Mouse (Mus musculus): Measurements from ENCODE around the gene Dnaja3. TPM values are rescaled to one million over a fixed set of nuclear protein-coding genes. Genes with fewer than 3 reads are reported as not detected.
A peak's percentile ranks its signal among the peaks of the same experiment; 100 is the strongest.

Gene Dnaja3
- polyA plus RNA-seq, 1 experiment, result 48.8 TPM

DNA sequence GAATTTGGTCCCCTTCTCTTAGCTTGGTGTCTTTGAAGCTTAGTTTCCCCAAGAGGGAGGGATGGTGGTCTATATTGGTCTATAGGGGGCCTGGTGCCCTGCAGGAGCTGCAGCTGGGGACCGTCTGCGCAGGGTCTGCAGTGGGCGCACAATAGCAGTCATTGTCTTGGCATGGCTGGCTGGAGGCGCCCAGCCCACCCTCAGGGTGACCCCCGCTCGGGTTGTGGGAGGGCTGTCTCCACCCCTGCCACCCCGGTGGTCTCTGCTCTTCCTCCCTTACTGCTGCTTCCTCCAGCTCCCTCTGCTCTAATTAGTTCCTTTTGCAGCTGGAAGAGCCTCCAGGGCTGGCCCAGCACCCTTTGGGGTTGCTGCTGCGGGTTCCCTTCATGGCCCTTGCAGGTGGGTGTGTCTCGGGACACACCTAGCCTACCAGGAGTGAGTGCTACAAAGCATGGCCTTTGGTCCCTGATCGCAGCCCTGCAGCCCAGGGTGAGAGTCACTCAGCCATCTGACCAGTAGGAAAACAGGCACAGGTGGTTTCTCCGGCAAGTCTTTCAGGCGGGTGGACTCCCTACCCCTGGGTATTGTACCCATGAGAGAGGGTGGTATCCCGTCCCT lies 34.2 kb upstream of the Dnaja3 start:
- Histone ChIP-seq H3K4me3 (ENCODE audit: insufficient read depth, low read length) (no peak overlapping the region), H3K4me1 (ENCODE audit: control insufficient read depth, insufficient read depth, low read length) (peaks cover 3% of the 10 kb centered on the region; the same call in 1 of the 2 replicates), H3K27ac (ENCODE audit: insufficient read depth, low read length) (no peak overlapping the region)
- TF ChIP-seq POLR2A (IDR thresholded peaks at IDR 0.05; ENCODE audit: extremely low read depth, insufficient read depth, low read length) (no peak), CTCF (IDR thresholded peaks at IDR 0.05; ENCODE audit: extremely low read depth, insufficient read depth, low read length) (no peak)

DNA sequence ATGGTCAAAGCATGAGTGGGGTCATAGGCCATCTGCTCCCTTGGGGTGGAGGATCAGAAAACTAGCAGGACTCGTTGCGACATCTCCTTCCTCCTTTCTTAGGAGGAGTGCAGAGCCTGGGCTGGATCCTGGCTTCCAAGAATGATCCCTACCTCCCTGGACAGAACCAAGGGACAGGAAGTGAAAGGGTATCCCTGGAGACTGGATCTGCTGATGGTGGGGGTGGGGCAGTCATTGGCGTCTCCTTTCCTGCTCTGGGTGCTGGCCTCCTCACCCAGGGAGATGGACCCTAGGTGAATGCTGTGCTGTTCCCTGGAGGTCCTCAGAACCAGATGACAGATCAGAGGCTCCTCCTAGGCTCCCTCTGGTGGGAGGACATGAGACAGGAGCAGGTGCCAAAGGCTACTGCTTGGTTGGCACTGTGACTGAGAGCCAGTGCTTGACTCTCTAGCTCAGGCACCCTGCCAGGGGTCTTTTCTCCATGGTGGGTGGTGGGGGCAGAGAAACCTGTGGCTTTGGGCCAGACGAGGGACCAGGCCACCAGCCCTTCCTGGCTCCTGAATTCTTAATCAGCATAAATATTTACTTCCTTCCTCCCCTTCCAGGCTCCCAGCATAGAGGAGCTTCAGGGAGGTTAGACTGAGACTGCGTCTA lies 33.2 kb upstream of the Dnaja3 start:
- H3K4me1 ChIP-seq (ENCODE audit: control insufficient read depth, insufficient read depth, low read length), result peaks cover 3% of the 10 kb centered on the region; the same call in 1 of the 2 replicates
- TF ChIP-seq CTCF (IDR thresholded peaks at IDR 0.05; ENCODE audit: extremely low read depth, insufficient read depth, low read length), result peak; percentile 27; the same call in 1 of the 2 replicates
- TF ChIP-seq POLR2A (IDR thresholded peaks at IDR 0.05; ENCODE audit: extremely low read depth, insufficient read depth, low read length), result no peak
- H3K4me3 ChIP-seq (ENCODE audit: insufficient read depth, low read length), result no peak overlapping the region
- no peak overlapping the region for H3K27ac ChIP-seq (ENCODE audit: insufficient read depth, low read length)

DNA sequence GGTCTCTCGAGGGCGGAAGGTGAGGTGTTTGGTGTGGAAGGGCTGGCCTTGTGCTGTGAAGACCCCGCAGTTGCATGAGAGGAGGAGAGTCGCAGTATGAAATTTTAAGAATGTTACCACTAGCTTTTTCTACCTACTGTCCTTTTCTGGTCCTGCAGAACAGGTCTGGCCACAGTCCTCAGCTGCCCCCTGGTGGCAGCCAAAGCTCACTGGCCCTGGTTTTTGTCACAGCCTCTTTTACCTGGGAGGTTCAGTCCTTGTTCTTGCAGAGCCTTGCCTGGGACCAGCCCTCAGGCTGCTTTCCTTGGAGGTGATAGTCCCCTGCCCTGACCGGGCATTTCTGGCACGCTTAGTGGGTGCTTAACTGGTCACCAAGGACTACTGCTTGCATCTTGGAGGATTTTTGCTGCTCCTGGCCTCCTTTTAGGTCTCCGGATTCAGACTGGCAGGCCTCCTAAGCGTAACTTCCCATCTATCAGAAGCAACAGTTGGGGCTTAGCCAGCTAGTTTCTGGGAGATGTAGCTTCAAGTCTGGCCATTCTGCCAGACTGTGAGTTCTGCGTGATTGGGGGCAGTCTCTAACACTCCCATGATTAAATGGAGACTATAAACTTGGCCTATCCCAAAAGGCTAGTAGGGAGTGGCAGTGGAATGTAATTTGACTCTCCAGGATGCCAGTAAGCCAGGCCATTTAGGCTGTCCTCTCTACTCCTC lies 31.8 kb upstream of the Dnaja3 start:
- TF ChIP-seq POLR2A (IDR thresholded peaks at IDR 0.05; ENCODE audit: extremely low read depth, insufficient read depth, low read length) (no peak), CTCF (IDR thresholded peaks at IDR 0.05; ENCODE audit: extremely low read depth, insufficient read depth, low read length) (peak; percentile 90)
- peaks cover 3% of the 10 kb centered on the region; the same call in 1 of the 2 replicates for H3K4me1 ChIP-seq (ENCODE audit: control insufficient read depth, insufficient read depth, low read length)
- H3K27ac ChIP-seq (ENCODE audit: insufficient read depth, low read length), result no peak overlapping the region
- no peak overlapping the region for H3K4me3 ChIP-seq (ENCODE audit: insufficient read depth, low read length)

DNA sequence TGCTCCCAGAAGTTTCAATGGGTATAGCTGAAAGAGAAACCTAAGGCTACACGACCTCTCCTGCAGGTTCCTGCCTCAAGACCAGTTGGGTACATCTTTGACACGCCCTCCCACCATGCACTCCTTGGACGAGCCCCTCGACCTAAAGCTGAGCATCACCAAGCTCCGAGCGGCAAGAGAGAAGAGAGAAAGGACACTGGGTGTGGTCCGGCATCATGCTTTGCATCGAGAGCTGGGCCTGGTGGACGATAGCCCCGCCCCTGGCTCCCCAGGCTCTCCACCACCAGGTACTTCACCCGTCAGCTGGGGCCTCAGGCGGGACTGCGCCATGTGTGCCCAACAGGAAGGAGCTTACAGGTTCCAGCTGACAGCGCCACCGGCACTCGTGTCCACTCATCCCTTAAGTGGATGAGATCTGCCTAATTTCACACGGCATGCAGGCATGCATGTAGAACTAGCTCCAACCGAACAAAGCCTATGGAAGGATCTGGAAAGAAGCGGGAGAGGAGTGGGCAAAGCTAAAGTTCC lies 31.2 kb upstream of the Dnaja3 start:
- TF ChIP-seq CTCF (IDR thresholded peaks at IDR 0.05; ENCODE audit: extremely low read depth, insufficient read depth, low read length) (no peak), POLR2A (IDR thresholded peaks at IDR 0.05; ENCODE audit: extremely low read depth, insufficient read depth, low read length) (no peak)
- no peak overlapping the region for H3K27ac ChIP-seq (ENCODE audit: insufficient read depth, low read length)
- peaks cover 3% of the 10 kb centered on the region; the same call in 1 of the 2 replicates for H3K4me1 ChIP-seq (ENCODE audit: control insufficient read depth, insufficient read depth, low read length)
- H3K4me3 ChIP-seq (ENCODE audit: insufficient read depth, low read length), result no peak overlapping the region

DNA sequence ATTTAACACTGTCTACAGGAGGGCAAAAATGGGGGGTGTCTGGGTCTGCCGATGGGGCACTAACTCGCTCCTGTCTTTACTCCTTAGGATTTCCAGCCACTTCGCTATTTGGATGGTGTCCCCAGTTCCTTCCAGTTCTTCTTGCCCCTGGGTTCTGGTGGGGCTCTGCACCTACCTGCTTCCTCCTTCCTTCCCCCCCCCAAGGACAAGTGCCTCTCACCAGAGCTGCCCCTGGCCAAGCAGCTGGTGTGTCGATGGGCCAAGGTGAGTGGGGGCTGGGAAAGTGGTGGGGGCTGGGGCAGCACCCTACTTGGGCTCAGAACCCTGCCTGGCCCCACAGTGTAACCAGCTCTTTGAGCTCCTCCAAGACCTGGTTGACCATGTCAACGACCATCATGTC lies 28.6 kb upstream of the Dnaja3 start:
- Histone ChIP-seq H3K4me1 (ENCODE audit: control insufficient read depth, insufficient read depth, low read length) (peaks cover 3% of the 10 kb centered on the region; the same call in 1 of the 2 replicates), H3K27ac (ENCODE audit: insufficient read depth, low read length) (no peak overlapping the region), H3K4me3 (ENCODE audit: insufficient read depth, low read length) (no peak overlapping the region)
- TF ChIP-seq POLR2A (IDR thresholded peaks at IDR 0.05; ENCODE audit: extremely low read depth, insufficient read depth, low read length), result no peak

DNA sequence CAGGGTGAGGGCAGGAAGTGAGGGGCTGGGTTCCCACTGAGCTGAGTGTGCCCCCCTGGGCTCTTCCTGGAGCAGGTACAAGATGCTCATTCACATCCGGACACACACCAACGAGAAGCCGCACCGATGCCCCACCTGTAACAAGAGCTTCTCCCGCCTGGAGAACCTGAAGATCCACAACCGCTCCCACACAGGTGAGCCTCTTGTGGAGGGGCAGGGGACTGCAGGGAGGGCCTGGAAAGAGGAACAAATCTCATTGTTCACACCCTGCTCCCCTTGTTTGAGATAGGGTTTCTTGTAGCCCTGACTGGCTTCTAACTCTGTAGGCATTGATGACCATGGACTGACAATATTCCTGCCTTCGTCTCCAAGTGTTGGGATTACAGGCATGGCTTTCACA lies 28.1 kb upstream of the Dnaja3 start:
- no peak overlapping the region for H3K27ac ChIP-seq (ENCODE audit: insufficient read depth, low read length)

DNA sequence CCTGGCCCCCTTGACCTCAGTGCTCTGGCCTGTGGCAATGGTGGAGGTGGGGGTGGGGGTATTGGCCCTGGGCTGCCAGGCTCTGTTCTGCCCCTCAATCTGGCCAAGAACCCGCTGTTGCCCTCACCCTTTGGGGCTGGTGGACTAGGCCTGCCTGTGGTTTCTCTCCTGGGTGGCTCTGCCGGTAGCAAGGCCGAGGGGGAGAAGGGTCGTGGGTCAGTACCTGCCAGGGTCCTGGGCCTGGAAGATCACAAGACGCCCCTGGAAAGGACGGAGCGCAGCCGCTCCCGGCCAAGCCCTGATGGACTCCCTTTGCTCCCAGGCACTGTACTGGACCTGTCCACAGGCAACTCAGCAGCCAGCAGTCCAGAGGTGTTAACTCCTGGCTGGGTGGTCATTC lies 26.1 kb upstream of the Dnaja3 start:
- H3K27ac ChIP-seq (ENCODE audit: insufficient read depth, low read length), result no peak overlapping the region
- TF ChIP-seq POLR2A (IDR thresholded peaks at IDR 0.05; ENCODE audit: extremely low read depth, insufficient read depth, low read length), result no peak
- TF ChIP-seq CTCF (IDR thresholded peaks at IDR 0.05; ENCODE audit: extremely low read depth, insufficient read depth, low read length), result no peak
- no peaks in the 10 kb centered on the region for H3K4me1 ChIP-seq (ENCODE audit: control insufficient read depth, insufficient read depth, low read length)
- H3K4me3 ChIP-seq (ENCODE audit: insufficient read depth, low read length), result no peak overlapping the region

More for the DNA sequence above, 28.1 kb upstream of the Dnaja3 start:
- 0 out of 2 replicates have a peak, but pooled peaks have one; percentile 5 for TF ChIP-seq CTCF (IDR thresholded peaks at IDR 0.05; ENCODE audit: extremely low read depth, insufficient read depth, low read length)
- TF ChIP-seq POLR2A (IDR thresholded peaks at IDR 0.05; ENCODE audit: extremely low read depth, insufficient read depth, low read length), result no peak
- H3K4me3 ChIP-seq (ENCODE audit: insufficient read depth, low read length), result no peak overlapping the region
- peaks cover 3% of the 10 kb centered on the region; the same call in 1 of the 2 replicates for H3K4me1 ChIP-seq (ENCODE audit: control insufficient read depth, insufficient read depth, low read length)

DNA sequence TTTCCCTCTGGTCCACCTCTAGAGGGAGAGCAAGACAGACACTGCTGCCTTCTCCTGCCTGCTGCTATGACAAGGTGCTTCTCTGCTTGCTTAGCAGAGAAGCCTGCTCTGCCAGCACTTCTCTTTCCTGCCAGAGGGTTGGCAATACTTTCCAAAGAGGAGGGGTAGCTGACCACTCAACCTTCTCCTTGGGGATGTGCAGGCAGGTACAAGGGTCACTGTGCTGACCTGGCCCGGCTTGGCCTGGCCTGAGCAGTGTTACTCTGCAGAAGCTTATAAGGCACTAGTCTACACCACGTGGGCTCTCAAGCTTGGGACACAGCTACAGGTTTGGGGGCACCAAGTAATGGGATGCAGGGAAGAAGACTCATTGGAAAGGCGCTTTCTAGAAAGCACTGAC lies 25.1 kb upstream of the Dnaja3 start:
- no peak overlapping the region for H3K4me3 ChIP-seq (ENCODE audit: insufficient read depth, low read length)
- TF ChIP-seq POLR2A (IDR thresholded peaks at IDR 0.05; ENCODE audit: extremely low read depth, insufficient read depth, low read length) (no peak), CTCF (IDR thresholded peaks at IDR 0.05; ENCODE audit: extremely low read depth, insufficient read depth, low read length) (no peak)
- H3K27ac ChIP-seq (ENCODE audit: insufficient read depth, low read length), result no peak overlapping the region
- H3K4me1 ChIP-seq (ENCODE audit: control insufficient read depth, insufficient read depth, low read length), result no peaks in the 10 kb centered on the region

DNA sequence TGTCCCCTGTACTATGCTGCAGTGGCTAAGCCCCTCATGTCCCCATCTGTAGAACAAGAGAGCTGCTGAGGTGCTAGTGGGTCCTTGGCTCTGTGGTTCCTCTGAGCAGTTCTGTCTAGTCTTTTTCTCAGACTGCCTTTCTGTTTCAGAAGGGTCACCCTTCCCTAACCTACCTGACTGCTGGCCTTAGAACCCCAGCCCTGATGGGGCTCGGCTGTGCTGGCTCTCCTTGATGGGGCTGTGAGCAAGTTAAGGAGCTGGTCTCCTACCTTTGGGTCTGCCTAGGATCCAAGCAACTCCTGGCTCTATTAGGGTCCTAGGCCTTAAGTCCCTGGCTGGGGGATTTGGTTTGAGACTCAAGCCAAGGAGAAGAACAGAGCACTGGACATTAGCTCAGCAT lies 24.5 kb upstream of the Dnaja3 start:
- H3K4me1 ChIP-seq (ENCODE audit: control insufficient read depth, insufficient read depth, low read length), result no peaks in the 10 kb centered on the region
- TF ChIP-seq CTCF (IDR thresholded peaks at IDR 0.05; ENCODE audit: extremely low read depth, insufficient read depth, low read length), result no peak
- H3K4me3 ChIP-seq (ENCODE audit: insufficient read depth, low read length), result no peak overlapping the region

More for the DNA sequence above, 24.5 kb upstream of the Dnaja3 start:
- H3K27ac ChIP-seq (ENCODE audit: insufficient read depth, low read length), result no peak overlapping the region
